8 mouse cellular contexts compared by ENCODE assay signal in the genomic region with DNA sequence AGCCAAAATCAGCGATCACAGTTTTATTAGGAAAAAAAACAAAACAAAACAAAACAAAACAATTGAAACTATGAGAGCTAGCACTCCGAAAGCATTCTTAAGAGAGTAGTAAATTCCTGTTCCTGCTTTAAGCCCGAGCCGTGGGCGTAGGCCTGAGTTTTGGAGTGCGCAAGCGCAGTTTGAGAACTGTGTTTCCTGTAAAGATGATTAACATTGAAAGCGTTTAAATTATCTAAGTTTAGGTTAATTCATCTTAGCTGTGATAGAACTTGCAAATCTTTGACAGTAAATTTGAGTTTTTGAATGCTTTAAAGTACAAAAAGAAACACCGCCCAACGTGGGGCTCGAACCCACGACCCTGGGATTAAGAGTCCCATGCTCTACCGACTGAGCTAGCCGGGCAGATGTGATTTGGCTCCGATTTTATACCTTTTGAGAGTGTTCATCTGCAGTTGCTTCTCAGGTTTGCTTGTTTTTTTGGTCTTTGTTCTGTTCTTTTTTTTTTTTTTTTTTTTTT. TPM values are rescaled to one million over a fixed set of nuclear protein-coding genes. Genes with fewer than 3 reads are reported as not detected.
DNase-seq lines count a peak whose midpoint lies in the region; ATAC-seq lines count a peak whose summit lies in the region.

No protein-coding gene starts in this region.

- intact Hi-C loops in left cerebral cortex, postnatal 4 days (cut with DNase I), result no loop called here

- no peaks in the 10 kb centered on the region for H3K9me3 ChIP-seq in embryonic facial prominence, embryonic 11.5 days (replicated peaks; ENCODE audit: control insufficient read depth, low read length)
- no peaks in the 10 kb centered on the region for H3K9me3 ChIP-seq in midbrain, embryonic 11.5 days (ENCODE audit: control insufficient read depth, low read length)

- peak; percentile 71 for DNase-seq in 3134 (ENCODE audit: extremely low read depth, insufficient read length, low spot score)
- peak; percentile 84 for DNase-seq in adrenal gland, postnatal 25 days
- DNase-seq in embryonic facial prominence, embryonic 11.5 days (ENCODE audit: low spot score), result peak; percentile 94
- peak; percentile 96 for DNase-seq in heart, adult 11 months
- DNase-seq in kidney, adult 11 months, result peak; percentile 86
- peak; percentile 84 for DNase-seq in left cerebral cortex, postnatal 4 days
- DNase-seq in midbrain, embryonic 11.5 days (ENCODE audit: low spot score, missing footprints), result peak; percentile 99
- peak; percentile 90 for DNase-seq in skeletal muscle tissue, adult 2 months (ENCODE audit: low read depth, low spot score)

- H3K9ac ChIP-seq in embryonic facial prominence, embryonic 11.5 days (replicated peaks; ENCODE audit: low read length), result peak overlapping the region; percentile 72
- H3K9ac ChIP-seq in midbrain, embryonic 11.5 days (ENCODE audit: low read length), result peak overlapping the region; percentile 72

- peak overlapping the region; percentile 58 for H3K4me3 ChIP-seq in embryonic facial prominence, embryonic 11.5 days (ENCODE audit: low read depth, low read length)
- peak overlapping the region; percentile 52 for H3K4me3 ChIP-seq in midbrain, embryonic 11.5 days (ENCODE audit: low read depth, low read length)

- H3K4me1 ChIP-seq in embryonic facial prominence, embryonic 11.5 days (ENCODE audit: control insufficient read depth, insufficient read depth, low read length), result no peaks in the 10 kb centered on the region
- peaks cover 2% of the 10 kb centered on the region; the same call in 1 of the 2 replicates for H3K4me1 ChIP-seq in midbrain, embryonic 11.5 days (ENCODE audit: control insufficient read depth, insufficient read depth, low read length)

- ATAC-seq in embryonic facial prominence, embryonic 11.5 days (replicated peaks; ENCODE audit: insufficient number of reproducible peaks, low FRiP score, low TSS enrichment, low read depth), result 0 out of 2 replicates have a peak, but pooled peaks have one; percentile 55
- ATAC-seq in midbrain, embryonic 11.5 days (ENCODE audit: low FRiP score), result peak; percentile 66; the same call in 1 of the 2 replicates

- WGBS in embryonic facial prominence, embryonic 11.5 days, result 1% methylated on average over 15 of the region's 15 CpGs
- under 1% methylated on average over 15 of the region's 15 CpGs for WGBS in midbrain, embryonic 11.5 days

- H3K27me3 ChIP-seq in embryonic facial prominence, embryonic 11.5 days (ENCODE audit: control insufficient read depth, insufficient read depth, low read length), result no peaks in the 10 kb centered on the region
- no peaks in the 10 kb centered on the region for H3K27me3 ChIP-seq in midbrain, embryonic 11.5 days (ENCODE audit: control insufficient read depth, insufficient read depth, low read length)

- no peaks in the 10 kb centered on the region; the same call in none of the 2 replicates for H3K36me3 ChIP-seq in embryonic facial prominence, embryonic 11.5 days (replicated peaks; ENCODE audit: control insufficient read depth, insufficient read depth, low read depth, low read length)
- H3K36me3 ChIP-seq in midbrain, embryonic 11.5 days (ENCODE audit: control insufficient read depth, insufficient read depth, low read length), result no peaks in the 10 kb centered on the region

- H3K27ac ChIP-seq in embryonic facial prominence, embryonic 11.5 days (replicated peaks; ENCODE audit: low read depth, low read length), result peak overlapping the region; percentile 64; the same call in 1 of the 2 replicates
- no peak overlapping the region; the same call in 1 of the 2 replicates for H3K27ac ChIP-seq in midbrain, embryonic 11.5 days (ENCODE audit: low read depth, low read length)

- H3K4me2 ChIP-seq in embryonic facial prominence, embryonic 11.5 days (ENCODE audit: low read depth, low read length), result peak overlapping the region; percentile 58
- H3K4me2 ChIP-seq in midbrain, embryonic 11.5 days, result peak overlapping the region; percentile 52

RNA-seq across cellular contexts. Expression of gene Psma3, which starts 5.6 kb away (rescaled TPM):
- 332 and 408 TPM in 2 replicates for total RNA-seq in adrenal gland, postnatal 25 days (2021)
- 743 and 805 TPM in 2 replicates for polyA plus RNA-seq in embryonic facial prominence, embryonic 11.5 days (2014; fragmentation: Nextera tagmentation; extraction: Ambion mirVana)
- 100 to 1,000 TPM; 272 to 286 TPM for total RNA-seq in left cerebral cortex, postnatal 4 days (2021)
- 654 and 676 TPM in 2 replicates for polyA plus RNA-seq in midbrain, embryonic 11.5 days (2014; fragmentation: Nextera tagmentation; extraction: Ambion mirVana)

RNA-seq across cellular contexts. Expression of gene Actr10, which starts 31.2 kb away (rescaled TPM):
- 183 and 197 TPM in 2 replicates for total RNA-seq in adrenal gland, postnatal 25 days (2021)
- 282 and 305 TPM in 2 replicates for polyA plus RNA-seq in embryonic facial prominence, embryonic 11.5 days (2014; fragmentation: Nextera tagmentation; extraction: Ambion mirVana)
- total RNA-seq in left cerebral cortex, postnatal 4 days (2021), result 100 to 1,000 TPM; 182 to 192 TPM
- 275 and 291 TPM in 2 replicates for polyA plus RNA-seq in midbrain, embryonic 11.5 days (2014; fragmentation: Nextera tagmentation; extraction: Ambion mirVana)

RNA-seq across cellular contexts. Expression of gene Arid4a, which starts 46.9 kb away (rescaled TPM):
- total RNA-seq in adrenal gland, postnatal 25 days (2021), result 23.9 and 27.9 TPM in 2 replicates
- polyA plus RNA-seq in embryonic facial prominence, embryonic 11.5 days (2014; fragmentation: Nextera tagmentation; extraction: Ambion mirVana), result 30.3 and 33.9 TPM in 2 replicates
- total RNA-seq in left cerebral cortex, postnatal 4 days (2021), result 10 to 100 TPM; 36.1 to 38.4 TPM
- 34.5 and 35.2 TPM in 2 replicates for polyA plus RNA-seq in midbrain, embryonic 11.5 days (2014; fragmentation: Nextera tagmentation; extraction: Ambion mirVana)
